Mouse (Mus musculus) spleen, adult 2 months (tissue): Measurements from ENCODE around the gene Hddc3. TPM values are rescaled to one million over a fixed set of nuclear protein-coding genes. Genes with fewer than 3 reads are reported as not detected.

Experiments used
- DNase-seq, 2 experiments: peaks; one replicate each; pipeline versions ENCODE4 v3.0.0 to v3.0.0-alpha.2; 2012 to 2021; ENCODE audit warnings: low spot score in 2 of 2, low read depth in 1 of 2
- H3K27ac ChIP-seq: fragments of 200-500 bp; 2 replicates; pipeline ENCODE4 v1.5.1; 2012; ENCODE audit warnings: low read length, inconsistent platforms; ENCODE audit not compliant: insufficient read depth
- H3K27me3 ChIP-seq: fragments of 200-500 bp; 2 replicates; pipeline ENCODE4 v1.6.1; 2012; ENCODE audit warnings: mild to moderate bottlenecking, moderate library complexity, low read length, inconsistent platforms; ENCODE audit not compliant: control insufficient read depth, insufficient read depth
- H3K36me3 ChIP-seq: fragments of 200-500 bp; 2 replicates; pipeline ENCODE4 v1.6.1; 2012; ENCODE audit warnings: mild to moderate bottlenecking, low read length, inconsistent platforms; ENCODE audit not compliant: control insufficient read depth, insufficient read depth
- H3K4me1 ChIP-seq: fragments of 200-500 bp; 2 replicates; pipeline ENCODE4 v1.6.1; 2011; ENCODE audit warnings: inconsistent platforms; ENCODE audit not compliant: control insufficient read depth, insufficient read depth, insufficient read length
- H3K4me3 ChIP-seq: fragments of 200-500 bp; 2 replicates; pipeline ENCODE4 v1.5.1; 2011; ENCODE audit warnings: mild to moderate bottlenecking, inconsistent platforms; ENCODE audit not compliant: insufficient read depth, insufficient read length; ENCODE audit errors: extremely low read depth
- CTCF ChIP-seq: fragments of 200-500 bp; IDR thresholded peaks from 2 replicates; pipeline ENCODE4 v1.5.1; 2011; ENCODE audit warnings: mild to moderate bottlenecking, inconsistent platforms; ENCODE audit not compliant: insufficient read depth, insufficient read length, insufficient replicate concordance; ENCODE audit errors: extremely low read depth
- POLR2A ChIP-seq: fragments of 200-500 bp; IDR thresholded peaks from 2 replicates; pipeline ENCODE4 v1.6.1; 2011; ENCODE audit warnings: low read depth, low read length, inconsistent platforms
- WGBS: fragments of 180-500 bp; shearing (Covaris S2); methylation state at CpG from one replicate; pipeline ENCODE4 v1.1.7; 2018; 5-methylcytosine and 5-hydroxymethylcytosine counted together
- polyA plus RNA-seq: library from polyadenylated mRNA; depleted of rRNA; stranded (reverse); fragments of >200 nt; gene quantifications from 2 replicates; pipeline ENCODE4 v1.2.3, GENCODE M21; 2012; rRNA removed

Gene Hddc3
- polyA plus RNA-seq, 1 experiment = 17.8 TPM

DNA sequence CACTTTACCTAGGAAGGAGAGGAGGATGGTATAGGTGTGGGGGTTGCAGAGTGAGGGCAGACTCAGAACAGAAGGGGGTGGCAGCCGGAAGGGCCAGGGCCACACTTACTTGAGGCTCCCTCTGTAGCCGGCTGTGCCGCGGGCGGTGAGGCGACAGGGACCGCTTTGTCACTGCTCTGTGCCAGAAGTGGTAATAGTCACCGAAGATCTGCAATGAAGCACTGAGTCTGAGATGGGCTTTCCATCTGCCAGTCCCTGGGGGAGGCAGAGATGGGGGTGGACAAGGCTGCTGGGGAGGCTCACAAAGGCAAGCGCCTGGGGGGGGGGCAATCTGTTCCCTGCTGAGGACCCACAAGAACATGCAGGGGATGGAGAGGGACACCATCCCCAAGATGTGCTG is 55.1 kb downstream of the Hddc3 start:
- TF ChIP-seq CTCF = no peak
- no peak for TF ChIP-seq POLR2A
- Histone ChIP-seq H3K27ac (no peak overlapping the region), H3K36me3 (peaks cover 18% of the 10 kb centered on the region), H3K4me1 (peaks cover 14% of the 10 kb centered on the region), H3K27me3 (peaks cover 2% of the 10 kb centered on the region), H3K4me3 (no peak overlapping the region)
- WGBS = 97% methylated on average over 9 of the region's 9 CpGs
- no peak for DNase-seq

DNA sequence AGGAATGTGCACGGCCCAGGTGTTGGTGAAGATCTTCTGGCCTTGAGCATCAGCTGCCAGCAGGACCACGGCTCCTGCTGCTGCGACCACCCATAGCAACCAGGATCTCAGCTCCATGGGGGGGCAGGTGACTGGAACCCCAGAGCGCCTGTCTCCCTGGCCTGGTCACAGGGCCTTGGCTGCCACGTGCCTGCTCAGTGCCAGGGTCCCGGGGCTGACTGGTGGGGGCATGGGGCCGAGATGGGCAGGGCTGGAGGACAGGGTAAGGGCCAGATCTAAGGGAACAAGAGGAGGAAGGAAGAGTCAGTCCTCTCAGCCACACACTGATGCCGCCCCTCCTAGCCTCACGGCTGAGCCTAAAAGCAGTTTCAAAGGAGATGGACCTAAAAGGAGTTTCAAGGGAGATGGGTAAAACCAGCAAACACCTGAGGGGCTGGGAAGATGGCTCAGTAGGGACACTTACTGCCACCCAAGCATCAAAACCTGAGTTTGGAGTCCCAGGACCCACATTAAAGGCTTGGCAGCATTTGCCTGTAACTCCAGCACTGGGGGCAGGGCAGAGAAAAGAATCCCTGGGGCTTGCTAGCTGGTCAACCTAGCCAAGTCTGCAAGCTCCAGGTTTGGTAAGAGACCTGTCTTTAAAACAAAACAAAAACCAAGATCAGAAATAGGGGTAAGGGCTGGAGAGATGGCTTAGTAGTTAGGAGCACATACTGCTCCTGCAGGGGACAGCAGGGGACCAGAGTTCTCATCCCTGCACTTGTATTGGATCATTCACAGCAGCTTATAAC is 55.9 kb downstream of the Hddc3 start:
- 90% methylated on average over 9 of the region's 9 CpGs for WGBS
- no peak overlapping the region for H3K4me3 ChIP-seq
- no peak overlapping the region for H3K27ac ChIP-seq
- peaks cover 14% of the 10 kb centered on the region for H3K4me1 ChIP-seq
- H3K36me3 ChIP-seq = peaks cover 16% of the 10 kb centered on the region
- DNase-seq = no peak
- H3K27me3 ChIP-seq = peaks cover 3% of the 10 kb centered on the region
- no peak for TF ChIP-seq CTCF
- no peak for TF ChIP-seq POLR2A

DNA sequence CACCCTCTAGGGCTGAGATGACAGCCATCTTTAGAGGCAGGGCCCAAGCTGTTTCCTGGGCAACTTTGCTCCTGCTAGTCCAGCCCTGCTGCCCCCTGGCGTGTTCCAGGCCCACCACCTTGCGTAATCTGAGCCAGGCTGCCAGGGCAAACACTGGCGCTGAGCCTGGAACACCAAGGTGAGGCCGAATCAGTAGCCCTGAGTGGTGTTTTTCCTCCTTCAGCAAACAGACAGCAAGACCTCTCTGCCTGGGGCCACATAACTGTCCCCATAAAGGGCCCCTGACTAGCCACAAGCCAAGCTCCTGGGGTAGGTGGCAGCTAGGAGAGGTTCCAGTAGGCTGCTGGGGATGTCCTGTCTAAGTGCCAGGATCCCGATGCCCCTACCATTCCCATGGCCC is 57.2 kb downstream of the Hddc3 start:
- Histone ChIP-seq H3K36me3 (peaks cover 14% of the 10 kb centered on the region), H3K27me3 (peaks cover 3% of the 10 kb centered on the region), H3K4me1 (peaks cover 14% of the 10 kb centered on the region), H3K4me3 (no peak overlapping the region), H3K27ac (no peak overlapping the region)
- 68% methylated on average over 5 of the region's 5 CpGs for WGBS
- no peak for DNase-seq
- TF ChIP-seq POLR2A (no peak), CTCF (no peak)

Other genes with a start within 250 kb of the Hddc3 start
- gene Idh2, start 227.7 kb upstream of the Hddc3 start, polyA plus RNA-seq = 52.6 and 54.0 TPM in 2 replicates
- gene Sema4b, start 156.3 kb upstream of the Hddc3 start, polyA plus RNA-seq = 69.5 and 81.3 TPM in 2 replicates
- gene Cib1, start 110.3 kb upstream of the Hddc3 start, polyA plus RNA-seq = 117 and 118 TPM in 2 replicates
- gene Gdpgp1, start 110.2 kb upstream of the Hddc3 start, polyA plus RNA-seq = 3.0 and 3.7 TPM in 2 replicates
- 0.25 and 0.31 TPM in 2 replicates for gene Ttll13, start 96.7 kb upstream of the Hddc3 start, polyA plus RNA-seq
- 14.9 and 21.5 TPM in 2 replicates for gene Ngrn, start 81.9 kb upstream of the Hddc3 start, polyA plus RNA-seq
- gene Vps33b, start 73.5 kb upstream of the Hddc3 start, polyA plus RNA-seq = 10.4 and 11.0 TPM in 2 replicates
- 12.2 and 15.8 TPM in 2 replicates for gene Prc1, start 48.7 kb upstream of the Hddc3 start, polyA plus RNA-seq
- gene Rccd1, start 18.6 kb upstream of the Hddc3 start, polyA plus RNA-seq = 13.2 and 14.7 TPM in 2 replicates
- gene Unc45a, start 2.1 kb upstream of the Hddc3 start, polyA plus RNA-seq = 53.7 and 61.8 TPM in 2 replicates
- 98.3 and 115 TPM in 2 replicates for gene Man2a2, start 28.3 kb downstream of the Hddc3 start, polyA plus RNA-seq
- gene Fes, start 44.8 kb downstream of the Hddc3 start, polyA plus RNA-seq = 52.8 and 90.0 TPM in 2 replicates
- 35.7 and 48.6 TPM in 2 replicates for gene Furin, start 62.3 kb downstream of the Hddc3 start, polyA plus RNA-seq
- gene Blm, start 192.0 kb downstream of the Hddc3 start, polyA plus RNA-seq = 1.1 and 1.6 TPM in 2 replicates